Mouse (Mus musculus): ENCODE measurements at regions not wholly inside any gene's neighbourhood (a gene's known extent, or its start where the extent isn't known, plus 50 kb on each side); places are given as distances from the start of the nearest gene placed in this dataset.

GRCm38 (mm10) chr12:110221184-110221583 lies 57.7 kb upstream of the Dio3 start:
- TF ChIP-seq EP300 (optimal IDR thresholded peaks at IDR 0.05) (no peak), CTCF (IDR thresholded peaks at IDR 0.05; ENCODE audit: low read depth) (no peak)

All from stomach, postnatal 0 days (tissue).